Mouse (Mus musculus) hindbrain, postnatal 0 days (tissue): ENCODE data around the gene Arxes1. TPM values are rescaled to one million over a fixed set of nuclear protein-coding genes. Genes with fewer than 3 reads are reported as not detected.
"Not testable (repeated sequence)": the region's sequence is repeated elsewhere in the genome, so short reads cannot be mapped to it uniquely, and the experiment has no call there.

Experiments
- ATAC-seq: fragments of 200-750 bp; cut with Nextera tagmentation; 2 replicates; pipeline ENCODE4 v1.8.0; 2017; ENCODE audit warnings: mild to moderate bottlenecking, moderate TSS enrichment, moderate library complexity
- DNase-seq: peaks from one replicate; pipeline ENCODE4 v3.0.0-alpha.2; 2015; ENCODE audit warnings: low spot score
- H3K27ac ChIP-seq: fragments of 300-500 bp; sonication (generic); 2 replicates; pipeline ENCODE4 v1.5.1; 2014; ENCODE audit warnings: mild to moderate bottlenecking
- H3K27me3 ChIP-seq: fragments of 300-500 bp; sonication (generic); 2 replicates; pipeline ENCODE4 v1.6.1; 2014; ENCODE audit warnings: low read length, mixed read lengths; ENCODE audit not compliant: insufficient read depth
- H3K36me3 ChIP-seq: fragments of 300-500 bp; sonication (generic); 2 replicates; pipeline ENCODE4 v1.6.1; 2014; ENCODE audit warnings: low read length, mixed read lengths; ENCODE audit not compliant: insufficient read depth
- H3K4me1 ChIP-seq: fragments of 300-500 bp; sonication (generic); 2 replicates; pipeline ENCODE4 v1.6.1; 2014; ENCODE audit warnings: antibody characterized with exemption, low read length, mixed read lengths; ENCODE audit not compliant: insufficient read depth
- H3K4me2 ChIP-seq: fragments of 300-500 bp; sonication (generic); 2 replicates; pipeline ENCODE4 v1.6.1; 2014; ENCODE audit warnings: low read depth, mild to moderate bottlenecking, low read length, moderate library complexity, mixed read lengths
- H3K4me3 ChIP-seq: fragments of 300-500 bp; sonication (generic); 2 replicates; pipeline ENCODE4 v1.5.1; 2014; ENCODE audit warnings: low read length
- H3K9ac ChIP-seq: fragments of 300-500 bp; sonication (generic); replicated peaks from 2 replicates; pipeline ENCODE4 v1.6.1; 2014; ENCODE audit warnings: mild to moderate bottlenecking, low read length, moderate library complexity, mixed read lengths
- H3K9me3 ChIP-seq: fragments of 300-500 bp; sonication (generic); 2 replicates; pipeline ENCODE4 v1.6.1; 2016; ENCODE audit warnings: low read length, mixed read lengths
- CTCF ChIP-seq: IDR thresholded peaks from 2 replicates; pipeline ENCODE4 v1.5.1; 2016; ENCODE audit warnings: antibody characterized with exemption, control low read depth, low read depth
- WGBS: fragments of 180-500 bp; shearing (Covaris S2); extraction: QIAGEN DNeasy Blood & Tissue Kit; methylation state at CpG from one replicate; pipeline ENCODE4 v1.1.7; 2014; 5-methylcytosine and 5-hydroxymethylcytosine counted together
- polyA plus RNA-seq: library from polyadenylated mRNA; unstranded; fragments of >200 nt; fragmentation: Nextera tagmentation; extraction: Ambion mirVana; gene quantifications from 2 replicates; pipeline ENCODE4 v1.2.1, GENCODE M21; 2015
- total RNA-seq: library from RNA; depleted of rRNA; stranded (reverse); fragments of >200 nt; gene quantifications from 2 replicates; pipeline ENCODE4 v1.2.3, GENCODE M21; 2014; rRNA removed

The Arxes1 gene
- total RNA-seq (57.8 and 57.9 TPM in 2 replicates), polyA plus RNA-seq (177 and 187 TPM in 2 replicates)

DNA sequence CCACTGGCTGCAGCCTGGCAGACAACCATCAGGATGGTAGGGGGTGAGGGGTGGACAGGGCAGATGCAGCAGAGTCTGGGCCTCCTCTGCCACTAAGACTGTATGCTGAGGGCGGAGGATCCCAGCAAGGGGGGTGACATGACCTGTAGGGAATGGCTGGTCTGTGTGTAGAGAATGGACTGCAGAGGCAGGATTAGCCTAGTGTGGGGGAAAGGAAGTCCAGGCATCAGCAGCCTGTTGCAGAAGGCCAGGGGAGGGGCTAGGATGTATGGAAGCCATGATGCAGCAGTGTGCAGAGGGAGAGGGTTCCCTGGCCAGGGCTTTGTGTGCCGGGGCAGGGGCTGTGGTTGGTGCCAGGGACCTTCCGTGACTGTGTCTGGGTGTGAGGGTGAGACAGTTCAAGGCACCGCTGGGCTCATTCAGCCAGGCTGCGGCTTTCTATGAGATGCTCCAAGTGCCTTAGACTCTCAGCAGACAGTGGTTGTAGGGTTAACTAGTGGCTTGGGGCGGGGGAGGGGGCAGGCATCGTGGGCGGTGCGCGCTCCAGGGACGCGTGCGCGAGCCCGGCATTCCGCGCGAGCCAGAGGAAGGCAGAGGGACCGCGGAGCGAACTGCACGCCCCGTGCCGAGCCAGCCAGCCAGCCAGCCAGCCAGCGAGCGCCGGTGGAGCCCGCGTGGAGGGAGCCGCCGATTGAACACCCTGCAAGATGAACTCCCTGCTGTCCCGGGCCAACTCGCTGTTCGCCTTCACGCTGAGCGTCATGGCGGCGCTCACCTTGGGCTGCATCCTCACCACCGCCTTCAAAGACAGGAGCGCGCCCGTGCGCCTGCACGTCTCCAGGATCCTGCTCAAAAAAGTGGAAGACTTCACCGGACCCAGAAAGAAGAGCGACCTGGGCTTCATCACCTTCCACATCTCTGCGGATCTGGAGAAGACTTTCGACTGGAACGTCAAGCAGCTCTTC lies at the start of gene Arxes1:
TSS of gene Arxes1 (plus strand) at position 569 of the 965 bp plus-strand sequence.
- not testable (repeated sequence) for H3K9ac ChIP-seq, H3K4me1 ChIP-seq, H3K9me3 ChIP-seq, H3K36me3 ChIP-seq, H3K27ac ChIP-seq, H3K27me3 ChIP-seq
- DNase-seq (peak; percentile 2), ATAC-seq (peak; percentile 96)
- WGBS: 21% methylated on average over 12 of the region's 49 CpGs
- Histone ChIP-seq H3K4me3 (peak within 1 kb of the TSS; percentile 26), H3K4me2 (peak within 1 kb of the TSS; percentile 50)

- peak; percentile 71 for ATAC-seq
- H3K4me3 ChIP-seq: no peak overlapping the region
- no peaks in the 10 kb centered on the region for H3K9me3 ChIP-seq
- peak; percentile 62 for DNase-seq
- H3K27ac ChIP-seq: peak overlapping the region; percentile 67
- no peak for TF ChIP-seq CTCF
- H3K36me3 ChIP-seq: no peaks in the 10 kb centered on the region
- no peaks in the 10 kb centered on the region for H3K27me3 ChIP-seq
- H3K9ac ChIP-seq: no peak overlapping the region
- H3K4me1 ChIP-seq: no peaks in the 10 kb centered on the region
- H3K4me2 ChIP-seq: no peak overlapping the region
- 56% methylated on average over 6 of the region's 6 CpGs for WGBS
These were observed 48.5 kb upstream of the Arxes1 start for GRCm38 (mm10) chrX:135984539-135985260.

GRCm38 (mm10) chrX:135986267-135986666 lies 46.9 kb upstream of the Arxes1 start:
- ATAC-seq (no peak), DNase-seq (no peak)
- no peaks in the 10 kb centered on the region for H3K9me3 ChIP-seq
- WGBS: 97% methylated on average over 3 of the region's 3 CpGs
- no peaks in the 10 kb centered on the region for H3K36me3 ChIP-seq
- no peaks in the 10 kb centered on the region for H3K27me3 ChIP-seq
- H3K4me1 ChIP-seq: no peaks in the 10 kb centered on the region
- no peak overlapping the region for H3K27ac ChIP-seq
- H3K4me2 ChIP-seq: no peak overlapping the region
- no peak for TF ChIP-seq CTCF
- no peak overlapping the region for H3K4me3 ChIP-seq
- H3K9ac ChIP-seq: no peak overlapping the region

- H3K36me3 ChIP-seq: no peaks in the 10 kb centered on the region
- no peak for TF ChIP-seq CTCF
- no peak overlapping the region for H3K9ac ChIP-seq
- no peaks in the 10 kb centered on the region for H3K27me3 ChIP-seq
- DNase-seq (no peak), ATAC-seq (no peak)
- H3K4me1 ChIP-seq: no peaks in the 10 kb centered on the region
- no peak overlapping the region for H3K4me3 ChIP-seq
- no peak overlapping the region for H3K4me2 ChIP-seq
- H3K9me3 ChIP-seq: no peaks in the 10 kb centered on the region
- no peak overlapping the region for H3K27ac ChIP-seq
- 71% methylated on average over 2 of the region's 2 CpGs for WGBS
These were observed 42.5 kb upstream of the Arxes1 start for GRCm38 (mm10) chrX:135990661-135991060.

DNA sequence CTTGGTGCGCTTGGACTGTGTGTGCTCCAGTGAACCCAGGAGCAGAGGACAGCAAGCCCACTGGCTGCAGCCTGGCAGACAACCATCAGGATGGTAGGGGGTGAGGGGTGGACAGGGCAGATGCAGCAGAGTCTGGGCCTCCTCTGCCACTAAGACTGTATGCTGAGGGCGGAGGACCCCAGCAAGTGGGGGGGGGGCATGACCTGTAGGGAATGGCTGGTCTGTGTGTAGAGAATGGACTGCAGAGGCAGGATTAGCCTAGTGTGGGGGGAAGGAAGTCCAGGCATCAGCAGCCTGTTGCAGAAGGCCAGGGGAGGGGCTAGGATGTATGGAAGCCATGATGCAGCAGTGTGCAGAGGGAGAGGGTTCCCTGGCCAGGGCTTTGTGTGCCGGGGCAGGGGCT lies 40.0 kb upstream of the Arxes1 start:
- 38% methylated on average over 2 of the region's 3 CpGs for WGBS
- H3K36me3 ChIP-seq, H3K27me3 ChIP-seq, H3K9ac ChIP-seq, H3K4me1 ChIP-seq, DNase-seq, H3K4me3 ChIP-seq, H3K9me3 ChIP-seq: not testable (repeated sequence)
- peak; percentile 96 for ATAC-seq
- Histone ChIP-seq H3K27ac (peak overlapping the region; percentile 60), H3K4me2 (0 out of 2 replicates have a peak overlapping the region, but pooled peaks have one; percentile 18)

DNA sequence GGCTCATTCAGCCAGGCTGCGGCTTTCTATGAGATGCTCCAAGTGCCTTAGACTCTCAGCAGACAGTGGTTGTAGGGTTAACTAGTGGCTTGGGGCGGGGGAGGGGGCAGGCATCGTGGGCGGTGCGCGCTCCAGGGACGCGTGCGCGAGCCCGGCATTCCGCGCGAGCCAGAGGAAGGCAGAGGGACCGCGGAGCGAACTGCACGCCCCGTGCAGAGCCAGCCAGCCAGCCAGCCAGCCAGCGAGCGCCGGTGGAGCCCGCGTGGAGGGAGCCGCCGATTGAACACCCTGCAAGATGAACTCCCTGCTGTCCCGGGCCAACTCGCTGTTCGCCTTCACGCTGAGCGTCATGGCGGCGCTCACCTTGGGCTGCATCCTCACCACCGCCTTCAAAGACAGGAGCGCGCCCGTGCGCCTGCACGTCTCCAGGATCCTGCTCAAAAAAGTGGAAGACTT lies 39.5 kb upstream of the Arxes1 start, which contains the start of gene Arxes2:
TSS of gene Arxes2 (plus strand) at position 161 of the 456 bp plus-strand sequence.
- H3K9ac ChIP-seq, H3K9me3 ChIP-seq, H3K36me3 ChIP-seq, H3K4me1 ChIP-seq, DNase-seq, H3K27me3 ChIP-seq: not testable (repeated sequence)
- WGBS: 21% methylated on average over 10 of the region's 39 CpGs
- peak; percentile 97 for ATAC-seq
- peak within 1 kb of the TSS; percentile 49 for H3K4me2 ChIP-seq
- H3K4me3 ChIP-seq: peak within 1 kb of the TSS; percentile 33
- peak within 1 kb of the TSS; percentile 60 for H3K27ac ChIP-seq
